Mouse (Mus musculus): ENCODE measurements at regions not wholly inside any gene's neighbourhood (a gene's known extent, or its start where the extent isn't known, plus 50 kb on each side); places are given as distances from the start of the nearest gene placed in this dataset.

DNA sequence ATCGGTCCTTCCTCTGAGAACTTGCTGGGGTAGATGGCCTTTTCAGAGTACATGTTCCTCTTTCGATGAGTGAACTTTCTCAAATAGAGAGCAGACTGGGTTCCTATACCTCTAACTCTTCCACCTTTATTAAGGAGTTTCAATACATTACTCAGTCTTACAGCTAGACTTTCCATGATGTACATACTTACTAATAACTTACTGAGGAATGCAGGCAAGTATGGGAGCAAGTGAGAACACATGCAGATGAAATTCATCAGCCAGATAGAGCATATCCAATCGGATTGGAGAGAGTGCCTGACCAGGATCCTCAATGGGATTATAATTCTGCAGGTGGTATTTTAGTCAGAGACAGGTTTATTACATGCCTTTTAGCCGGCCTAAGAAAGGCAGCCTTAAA, 292.2 kb upstream of the Large1 start:
- ATAC-seq (replicated peaks; ENCODE audit: insufficient number of reproducible peaks, low FRiP score, low TSS enrichment, poor library complexity, severe bottlenecking) = no peak

DNA sequence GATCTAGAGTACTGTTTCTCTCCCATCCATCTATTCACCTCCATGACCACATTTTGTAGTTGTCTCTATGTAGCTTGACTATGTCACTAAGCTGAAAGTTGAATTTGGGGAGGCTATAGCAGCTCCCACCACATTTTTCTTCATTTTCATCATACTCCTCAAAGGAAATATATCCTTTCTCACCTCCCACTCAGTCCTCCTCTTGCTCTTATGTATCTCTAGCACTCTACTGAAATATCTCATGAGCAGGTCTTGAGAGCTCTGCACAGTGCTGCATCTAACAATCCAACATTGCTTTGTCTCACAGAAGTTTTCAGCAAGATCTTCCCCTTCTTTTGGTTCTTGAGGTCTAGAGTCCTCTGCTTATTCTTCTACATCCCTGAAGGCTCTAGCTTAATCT, 273.5 kb upstream of the Large1 start:
- no peak for ATAC-seq (replicated peaks; ENCODE audit: insufficient number of reproducible peaks, low FRiP score, low TSS enrichment, poor library complexity, severe bottlenecking)

DNA sequence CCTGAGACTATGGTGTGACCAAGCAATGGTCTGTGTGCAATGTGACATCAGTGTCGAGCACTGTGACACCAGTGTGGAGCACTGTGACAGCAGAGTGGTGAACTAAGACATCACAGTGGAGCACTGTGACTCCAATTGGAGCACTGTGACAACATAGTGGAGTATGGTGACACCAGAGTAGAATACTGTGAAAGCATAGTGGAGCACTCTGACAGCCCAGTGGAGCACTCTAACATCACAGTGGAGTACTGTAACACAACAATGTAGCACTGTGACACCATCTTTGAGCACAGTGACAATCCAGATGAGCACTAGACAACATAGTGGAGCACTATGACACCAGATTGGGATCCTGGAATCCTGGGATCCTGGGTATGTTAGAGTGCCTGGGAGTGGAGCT, 265.6 kb upstream of the Large1 start:
- ATAC-seq (replicated peaks; ENCODE audit: insufficient number of reproducible peaks, low FRiP score, low TSS enrichment, poor library complexity, severe bottlenecking) = peak; percentile 87

DNA sequence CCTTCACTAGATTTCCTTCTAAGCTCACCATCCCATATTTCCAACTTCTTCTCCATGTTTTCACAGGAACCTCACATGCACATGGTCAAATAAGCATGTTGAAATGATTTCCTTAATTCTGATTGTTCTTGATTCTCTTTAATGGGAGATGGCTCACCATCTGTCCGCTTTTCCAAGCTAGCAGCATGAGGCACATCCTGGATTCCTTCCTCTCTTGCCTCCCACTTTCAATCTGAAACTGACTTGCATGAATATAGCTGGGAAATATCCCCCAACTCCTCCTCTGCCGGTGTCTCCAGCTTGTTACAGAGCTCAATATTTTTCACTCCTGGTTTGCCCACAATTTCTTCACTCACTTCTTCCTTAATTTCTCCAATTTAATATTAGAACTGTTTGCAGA, 261.3 kb upstream of the Large1 start:
- ATAC-seq (replicated peaks; ENCODE audit: insufficient number of reproducible peaks, low FRiP score, low TSS enrichment, poor library complexity, severe bottlenecking) = no peak

DNA sequence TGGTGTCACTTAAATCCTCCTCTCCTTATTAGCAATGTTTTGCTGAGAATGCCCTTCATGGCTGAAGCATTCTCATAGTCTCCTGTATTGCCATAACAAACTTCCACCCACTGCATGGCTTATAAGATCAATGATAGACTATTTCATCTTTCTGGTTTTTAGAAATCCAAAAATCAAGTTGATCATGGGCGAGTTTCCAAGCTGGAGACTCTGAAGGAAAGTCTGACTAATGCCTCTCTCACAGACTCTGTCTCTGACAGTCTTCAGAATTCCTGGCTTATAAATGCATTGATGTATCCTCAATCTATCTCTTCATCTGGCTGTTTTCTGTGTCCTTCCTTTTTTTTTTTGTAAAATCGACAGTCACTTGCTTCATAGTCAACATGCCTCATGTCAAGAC, 260.8 kb upstream of the Large1 start:
- no peak for ATAC-seq (replicated peaks; ENCODE audit: insufficient number of reproducible peaks, low FRiP score, low TSS enrichment, poor library complexity, severe bottlenecking)

DNA sequence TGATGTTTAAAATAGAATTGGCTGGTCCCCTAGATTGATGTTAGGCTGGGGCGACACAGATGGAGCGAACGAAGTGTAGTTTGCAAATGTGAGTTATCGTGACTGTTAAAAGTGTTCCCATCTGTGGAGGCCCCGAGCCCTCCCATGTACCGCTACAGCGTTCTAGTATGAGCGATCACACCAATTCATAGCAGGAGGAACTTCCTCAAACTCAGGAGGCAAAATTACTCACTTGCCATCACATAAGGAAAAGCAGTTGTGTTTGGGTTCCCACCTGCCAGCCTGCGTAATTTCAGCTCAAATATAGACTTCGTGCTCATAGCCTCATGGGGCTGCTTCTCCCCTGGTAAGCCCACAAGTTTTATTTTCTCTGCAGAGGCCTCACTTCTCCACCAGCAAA, 258.2 kb upstream of the Large1 start:
- no peak for ATAC-seq (replicated peaks; ENCODE audit: insufficient number of reproducible peaks, low FRiP score, low TSS enrichment, poor library complexity, severe bottlenecking)

DNA sequence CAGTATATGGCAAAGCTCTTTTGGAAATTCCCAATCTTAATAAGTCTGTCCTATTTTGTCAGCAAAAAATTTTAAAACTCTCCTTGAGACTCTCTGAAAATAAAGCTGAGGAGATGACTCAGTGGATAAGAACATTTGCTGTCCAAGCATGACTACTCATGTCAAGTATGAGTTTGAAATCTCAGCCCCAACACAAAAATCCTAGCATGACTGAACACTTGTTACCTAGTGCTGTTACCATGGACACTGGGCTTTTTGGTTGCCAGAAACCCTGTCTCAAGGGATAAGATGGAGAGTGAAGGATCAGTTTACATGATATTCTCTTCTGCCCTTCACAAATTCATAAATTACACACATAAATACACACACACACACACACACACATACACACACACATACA, 217.3 kb upstream of the Large1 start:
- ATAC-seq (replicated peaks; ENCODE audit: insufficient number of reproducible peaks, low FRiP score, low TSS enrichment, poor library complexity, severe bottlenecking) = no peak

DNA sequence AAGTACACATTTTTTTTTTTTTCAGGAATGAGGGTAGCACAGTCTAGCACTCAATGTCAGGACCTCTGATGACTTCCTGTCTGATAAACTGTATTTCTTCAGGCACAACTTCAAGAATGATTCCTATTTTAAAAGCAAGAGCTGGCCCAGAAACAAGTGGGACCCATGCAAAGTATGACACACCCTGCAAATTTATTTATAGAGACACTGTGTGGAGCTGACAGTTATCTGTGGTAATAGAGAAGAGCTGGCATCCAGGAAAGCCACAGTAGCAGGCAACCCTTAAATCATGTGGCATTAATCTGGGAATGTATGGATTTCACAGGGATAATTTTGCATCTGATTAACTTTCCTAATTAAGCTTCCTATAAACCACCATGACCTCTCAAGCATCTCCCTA, 216.6 kb upstream of the Large1 start:
- no peak for ATAC-seq (replicated peaks; ENCODE audit: insufficient number of reproducible peaks, low FRiP score, low TSS enrichment, poor library complexity, severe bottlenecking)

All from monocyte, adult 5-6 weeks (primary cell).